Mouse (Mus musculus): ENCODE measurements at regions not wholly inside any gene's neighbourhood (a gene's known extent, or its start where the extent isn't known, plus 50 kb on each side); places are given as distances from the start of the nearest gene placed in this dataset.

GRCm38 (mm10) chr11:37978131-37978530, 742.4 kb upstream of the Tenm2 start:
- no peaks in the 10 kb centered on the region for H3K27me3 ChIP-seq (ENCODE audit: low read depth, poor library complexity, severe bottlenecking)
- WGBS = 83% methylated on average over 2 of the region's 2 CpGs
- no peak overlapping the region for H3K27ac ChIP-seq (replicated peaks)
- H3K9me3 ChIP-seq (replicated peaks) = no peaks in the 10 kb centered on the region
- no peaks in the 10 kb centered on the region for H3K4me1 ChIP-seq
- no peaks in the 10 kb centered on the region for H3K36me3 ChIP-seq
- no peak for DNase-seq (ENCODE audit: low spot score)
- no peak overlapping the region for H3K4me3 ChIP-seq

- Histone ChIP-seq H3K27ac (replicated peaks) (no peak overlapping the region), H3K4me3 (no peak overlapping the region), H3K27me3 (ENCODE audit: low read depth, poor library complexity, severe bottlenecking) (no peaks in the 10 kb centered on the region), H3K9me3 (replicated peaks) (no peaks in the 10 kb centered on the region), H3K4me1 (peaks cover 8% of the 10 kb centered on the region), H3K36me3 (no peaks in the 10 kb centered on the region)
- WGBS = 63% methylated on average over 5 of the region's 5 CpGs
- DNase-seq (ENCODE audit: low spot score) = no peak
Observed at GRCm38 (mm10) chr11:37936439-37937134, 700.8 kb upstream of the Tenm2 start.

GRCm38 (mm10) chr11:37913161-37913560, 677.4 kb upstream of the Tenm2 start:
- no peak for DNase-seq (ENCODE audit: low spot score)
- 85% methylated on average over 2 of the region's 2 CpGs for WGBS

GRCm38 (mm10) chr11:37904991-37905390, 669.2 kb upstream of the Tenm2 start:
- H3K4me3 ChIP-seq = no peak overlapping the region
- WGBS = 89% methylated on average over 2 of the region's 2 CpGs
- DNase-seq (ENCODE audit: low spot score) = no peak
- no peaks in the 10 kb centered on the region for H3K9me3 ChIP-seq (replicated peaks)
- no peaks in the 10 kb centered on the region for H3K36me3 ChIP-seq
- H3K27me3 ChIP-seq (ENCODE audit: low read depth, poor library complexity, severe bottlenecking) = no peaks in the 10 kb centered on the region
- no peaks in the 10 kb centered on the region for H3K4me1 ChIP-seq
- H3K27ac ChIP-seq (replicated peaks) = no peak overlapping the region

More at GRCm38 (mm10) chr11:37913161-37913560, 677.4 kb upstream of the Tenm2 start:
- Histone ChIP-seq H3K9me3 (replicated peaks) (no peaks in the 10 kb centered on the region), H3K4me3 (no peak overlapping the region), H3K4me1 (no peaks in the 10 kb centered on the region), H3K36me3 (no peaks in the 10 kb centered on the region), H3K27ac (replicated peaks) (no peak overlapping the region), H3K27me3 (ENCODE audit: low read depth, poor library complexity, severe bottlenecking) (no peaks in the 10 kb centered on the region)

GRCm38 (mm10) chr11:37897713-37898112, 661.9 kb upstream of the Tenm2 start:
- no peak overlapping the region for H3K27ac ChIP-seq (replicated peaks)
- no peak overlapping the region for H3K4me3 ChIP-seq
- no peaks in the 10 kb centered on the region for H3K9me3 ChIP-seq (replicated peaks)
- no peaks in the 10 kb centered on the region for H3K27me3 ChIP-seq (ENCODE audit: low read depth, poor library complexity, severe bottlenecking)
- H3K4me1 ChIP-seq = peaks cover 6% of the 10 kb centered on the region; the same call in 1 of the 2 replicates
- H3K36me3 ChIP-seq = no peaks in the 10 kb centered on the region
- no peak for DNase-seq (ENCODE audit: low spot score)

GRCm38 (mm10) chr11:37882717-37883116, 647.0 kb upstream of the Tenm2 start:
- no peaks in the 10 kb centered on the region for H3K27me3 ChIP-seq (ENCODE audit: low read depth, poor library complexity, severe bottlenecking)
- no peak overlapping the region for H3K27ac ChIP-seq (replicated peaks)
- no peak for DNase-seq (ENCODE audit: low spot score)
- H3K4me1 ChIP-seq = no peaks in the 10 kb centered on the region
- H3K4me3 ChIP-seq = no peak overlapping the region
- H3K36me3 ChIP-seq = no peaks in the 10 kb centered on the region
- H3K9me3 ChIP-seq (replicated peaks) = no peaks in the 10 kb centered on the region
- WGBS = 73% methylated on average over 4 of the region's 4 CpGs

- H3K9me3 ChIP-seq (replicated peaks) = no peaks in the 10 kb centered on the region
- WGBS = 27% methylated on average over 5 of the region's 5 CpGs
Observed at GRCm38 (mm10) chr11:37837301-37837700, 601.5 kb upstream of the Tenm2 start.

GRCm38 (mm10) chr11:37830975-37831374, 595.2 kb upstream of the Tenm2 start:
- Histone ChIP-seq H3K27ac (replicated peaks) (no peak overlapping the region), H3K4me1 (peaks cover 4% of the 10 kb centered on the region; the same call in 1 of the 2 replicates), H3K36me3 (no peaks in the 10 kb centered on the region), H3K4me3 (no peak overlapping the region), H3K27me3 (ENCODE audit: low read depth, poor library complexity, severe bottlenecking) (peaks cover 9% of the 10 kb centered on the region; the same call in 1 of the 2 replicates), H3K9me3 (replicated peaks) (no peaks in the 10 kb centered on the region)
- DNase-seq (ENCODE audit: low spot score) = no peak
- WGBS = 67% methylated on average over 3 of the region's 3 CpGs

More at GRCm38 (mm10) chr11:37837301-37837700, 601.5 kb upstream of the Tenm2 start:
- H3K36me3 ChIP-seq = no peaks in the 10 kb centered on the region
- peaks cover 16% of the 10 kb centered on the region; the same call in 1 of the 2 replicates for H3K27me3 ChIP-seq (ENCODE audit: low read depth, poor library complexity, severe bottlenecking)
- H3K27ac ChIP-seq (replicated peaks) = no peak overlapping the region
- H3K4me1 ChIP-seq = peaks cover 27% of the 10 kb centered on the region
- H3K4me3 ChIP-seq = no peak overlapping the region
- peak; percentile 17 for DNase-seq (ENCODE audit: low spot score)

GRCm38 (mm10) chr11:37806761-37807160, 571.0 kb upstream of the Tenm2 start:
- H3K36me3 ChIP-seq = no peaks in the 10 kb centered on the region
- no peak overlapping the region for H3K27ac ChIP-seq (replicated peaks)
- no peaks in the 10 kb centered on the region for H3K9me3 ChIP-seq (replicated peaks)
- WGBS = 91% methylated on average over 5 of the region's 5 CpGs
- no peak for DNase-seq (ENCODE audit: low spot score)
- no peaks in the 10 kb centered on the region for H3K27me3 ChIP-seq (ENCODE audit: low read depth, poor library complexity, severe bottlenecking)
- H3K4me3 ChIP-seq = no peak overlapping the region
- H3K4me1 ChIP-seq = no peaks in the 10 kb centered on the region

GRCm38 (mm10) chr11:37798783-37799318, 563.1 kb upstream of the Tenm2 start:
- H3K9me3 ChIP-seq (replicated peaks) = no peaks in the 10 kb centered on the region
- no peak overlapping the region for H3K27ac ChIP-seq (replicated peaks)
- no peaks in the 10 kb centered on the region for H3K27me3 ChIP-seq (ENCODE audit: low read depth, poor library complexity, severe bottlenecking)
- no peaks in the 10 kb centered on the region for H3K36me3 ChIP-seq
- 85% methylated on average over 6 of the region's 6 CpGs for WGBS
- H3K4me3 ChIP-seq = no peak overlapping the region
- H3K4me1 ChIP-seq = no peaks in the 10 kb centered on the region
- DNase-seq (ENCODE audit: low spot score) = no peak

GRCm38 (mm10) chr11:37772481-37773089, 536.8 kb upstream of the Tenm2 start:
- H3K4me3 ChIP-seq = no peak overlapping the region
- H3K36me3 ChIP-seq = no peaks in the 10 kb centered on the region
- peak; percentile 23 for DNase-seq (ENCODE audit: low spot score)
- no peaks in the 10 kb centered on the region for H3K9me3 ChIP-seq (replicated peaks)
- H3K4me1 ChIP-seq = peaks cover 40% of the 10 kb centered on the region
- no peak overlapping the region for H3K27ac ChIP-seq (replicated peaks)
- H3K27me3 ChIP-seq (ENCODE audit: low read depth, poor library complexity, severe bottlenecking) = peaks cover 40% of the 10 kb centered on the region
- 26% methylated on average over 2 of the region's 2 CpGs for WGBS

GRCm38 (mm10) chr11:37770881-37771280, 535.1 kb upstream of the Tenm2 start:
- Histone ChIP-seq H3K9me3 (replicated peaks) (no peaks in the 10 kb centered on the region), H3K27ac (replicated peaks) (no peak overlapping the region), H3K4me3 (no peak overlapping the region), H3K4me1 (peaks cover 40% of the 10 kb centered on the region), H3K36me3 (no peaks in the 10 kb centered on the region), H3K27me3 (ENCODE audit: low read depth, poor library complexity, severe bottlenecking) (peaks cover 35% of the 10 kb centered on the region; the same call in 1 of the 2 replicates)
- no peak for DNase-seq (ENCODE audit: low spot score)
- WGBS = 55% methylated on average over 3 of the region's 3 CpGs

- Histone ChIP-seq H3K27ac (replicated peaks) (no peak overlapping the region), H3K4me1 (peaks cover 31% of the 10 kb centered on the region), H3K4me3 (no peak overlapping the region), H3K36me3 (no peaks in the 10 kb centered on the region), H3K9me3 (replicated peaks) (no peaks in the 10 kb centered on the region), H3K27me3 (ENCODE audit: low read depth, poor library complexity, severe bottlenecking) (peaks cover 22% of the 10 kb centered on the region; the same call in 1 of the 2 replicates)
- 70% methylated on average over 3 of the region's 3 CpGs for WGBS
- no peak for DNase-seq (ENCODE audit: low spot score)
Observed at GRCm38 (mm10) chr11:37768121-37768520, 532.4 kb upstream of the Tenm2 start.

Measured in midbrain, embryonic 10.5 days (tissue).